Mouse (Mus musculus) stomach, postnatal 0 days (tissue): Measurements from ENCODE around the gene Frmd4b. TPM values are rescaled to one million over a fixed set of nuclear protein-coding genes. Genes with fewer than 3 reads are reported as not detected.

Experiments used
- ATAC-seq: fragments of 200-750 bp; cut with Nextera tagmentation; 2 replicates; pipeline ENCODE4 v1.8.0; 2017; ENCODE audit not compliant: low FRiP score, low TSS enrichment
- DNase-seq: peaks from one replicate; pipeline ENCODE4 v3.0.0-alpha.2; 2016; ENCODE audit warnings: low spot score
- H3K27ac ChIP-seq: fragments of 300-500 bp; sonication (generic); replicated peaks from 2 replicates; pipeline ENCODE4 v1.5.1; 2014; ENCODE audit warnings: mild to moderate bottlenecking, control low read depth
- H3K27me3 ChIP-seq: fragments of 300-500 bp; sonication (generic); 2 replicates; pipeline ENCODE4 v1.6.1; 2014; ENCODE audit warnings: low read length; ENCODE audit not compliant: control insufficient read depth, insufficient read depth
- H3K36me3 ChIP-seq: fragments of 300-500 bp; sonication (generic); 2 replicates; pipeline ENCODE4 v1.6.1; 2014; ENCODE audit warnings: low read length, mixed read lengths; ENCODE audit not compliant: control insufficient read depth, insufficient read depth
- H3K4me1 ChIP-seq: fragments of 300-500 bp; sonication (generic); replicated peaks from 2 replicates; pipeline ENCODE4 v1.6.1; 2014; ENCODE audit warnings: antibody characterized with exemption; ENCODE audit not compliant: control insufficient read depth, insufficient read depth
- H3K4me2 ChIP-seq: fragments of 300-500 bp; sonication (generic); replicated peaks from 2 replicates; pipeline ENCODE4 v1.6.1; 2014; ENCODE audit warnings: low read depth, mild to moderate bottlenecking, control low read depth, moderate library complexity
- H3K4me3 ChIP-seq: fragments of 300-500 bp; sonication (generic); 2 replicates; pipeline ENCODE4 v1.5.1; 2014; ENCODE audit warnings: low read depth, low read length, control low read depth
- H3K9ac ChIP-seq: fragments of 300-500 bp; sonication (generic); 2 replicates; pipeline ENCODE4 v1.6.1; 2014; ENCODE audit warnings: mild to moderate bottlenecking, low read length, control low read depth, mixed read lengths
- H3K9me3 ChIP-seq: fragments of 300-500 bp; sonication (generic); 2 replicates; pipeline ENCODE4 v1.6.1; 2016; ENCODE audit warnings: low read length; ENCODE audit not compliant: control insufficient read depth
- CTCF ChIP-seq: IDR thresholded peaks from 2 replicates; pipeline ENCODE4 v1.5.1; 2016; ENCODE audit warnings: antibody characterized with exemption, low read depth, mild to moderate bottlenecking, moderate library complexity
- EP300 ChIP-seq: optimal IDR thresholded peaks from 2 replicates; pipeline ENCODE3; 2016; ENCODE audit warnings: antibody characterized with exemption
- WGBS: fragments of 180-500 bp; shearing (Covaris S2); extraction: QIAGEN DNeasy Blood & Tissue Kit; methylation state at CpG from one replicate; pipeline ENCODE4 v1.1.7; 2014; 5-methylcytosine and 5-hydroxymethylcytosine counted together
- polyA plus RNA-seq: library from polyadenylated mRNA; unstranded; fragments of >200 nt; fragmentation: Nextera tagmentation; extraction: Ambion mirVana; gene quantifications from 2 replicates; pipeline ENCODE4 v1.2.1, GENCODE M21; 2015

Gene Frmd4b
- polyA plus RNA-seq: 11.2 TPM in 2 replicates

DNA sequence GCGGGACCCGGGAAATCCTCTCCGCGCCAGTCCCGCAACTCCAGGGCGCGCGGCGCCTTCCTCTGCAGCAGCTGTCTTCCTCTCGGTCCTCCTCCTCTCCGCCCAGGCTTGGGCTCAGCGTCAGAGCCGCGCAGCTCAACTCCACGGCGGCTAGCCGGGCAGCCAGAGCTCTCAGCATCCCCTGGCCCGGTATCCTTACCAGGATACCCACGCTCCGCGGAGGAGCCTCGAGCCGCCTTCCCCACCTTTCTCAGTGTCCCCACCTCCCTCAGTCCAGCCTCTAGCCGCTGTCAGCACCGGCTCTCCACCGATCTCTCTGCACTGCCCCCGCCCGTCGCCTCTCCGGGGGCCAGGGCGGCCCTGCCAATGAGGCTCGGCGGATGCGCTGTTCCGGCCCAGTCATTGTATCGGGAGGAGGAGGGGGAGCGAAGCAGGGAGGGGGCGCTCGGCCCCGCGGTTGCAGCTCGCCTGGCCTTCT lies at the start of gene Frmd4b:
Gene Frmd4b (minus strand): TSS at position 276 of the 478 bp plus-strand sequence.
- no peaks in the 10 kb centered on the region for H3K27me3 ChIP-seq
- peaks cover 2% of the 10 kb centered on the region; the same call in 1 of the 2 replicates for H3K4me1 ChIP-seq
- under 1% methylated on average over 36 of the region's 42 CpGs for WGBS
- H3K9ac ChIP-seq: peak within 1 kb of the TSS; percentile 63
- peak within 1 kb of the TSS; percentile 49 for H3K27ac ChIP-seq
- peak within 1 kb of the TSS; percentile 67 for H3K4me2 ChIP-seq
- peak; percentile 46 for DNase-seq
- H3K36me3 ChIP-seq: no peaks in the 10 kb centered on the region
- peak; percentile 74 for ATAC-seq
- H3K4me3 ChIP-seq: peak within 1 kb of the TSS; percentile 61
- no peaks in the 10 kb centered on the region for H3K9me3 ChIP-seq
- TF ChIP-seq EP300: no peak
- peak; percentile 13; the same call in 1 of the 2 replicates for TF ChIP-seq CTCF

DNA sequence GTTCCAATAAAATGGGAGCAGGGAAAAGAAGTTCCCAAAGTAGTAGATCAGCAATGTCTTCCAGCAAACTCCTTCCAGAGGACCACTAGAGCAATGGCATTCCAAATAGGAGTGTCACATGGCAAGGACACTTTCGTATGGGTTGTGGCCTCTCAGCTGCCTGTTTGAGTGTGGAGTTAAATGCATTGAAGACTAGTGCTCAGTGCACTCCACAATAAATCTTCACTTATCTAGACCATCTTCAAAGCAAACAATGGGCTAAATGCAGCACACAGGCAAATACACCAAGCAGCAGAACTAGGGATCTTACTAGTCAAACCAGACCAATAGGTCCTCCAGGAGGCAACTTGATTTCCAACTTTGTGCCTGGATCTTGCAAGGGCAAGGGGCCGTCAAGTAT lies 49.1 kb upstream of the Frmd4b start:
- no peak overlapping the region for H3K4me3 ChIP-seq
- no peaks in the 10 kb centered on the region for H3K27me3 ChIP-seq
- H3K36me3 ChIP-seq: no peaks in the 10 kb centered on the region
- H3K4me2 ChIP-seq: no peak overlapping the region
- TF ChIP-seq CTCF: no peak
- no peak for TF ChIP-seq EP300
- no peak overlapping the region for H3K27ac ChIP-seq
- ATAC-seq (no peak), DNase-seq (no peak)
- H3K4me1 ChIP-seq: no peaks in the 10 kb centered on the region
- H3K9me3 ChIP-seq: no peaks in the 10 kb centered on the region
- WGBS: 39% methylated on average over 2 of the region's 2 CpGs
- H3K9ac ChIP-seq: no peak overlapping the region

DNA sequence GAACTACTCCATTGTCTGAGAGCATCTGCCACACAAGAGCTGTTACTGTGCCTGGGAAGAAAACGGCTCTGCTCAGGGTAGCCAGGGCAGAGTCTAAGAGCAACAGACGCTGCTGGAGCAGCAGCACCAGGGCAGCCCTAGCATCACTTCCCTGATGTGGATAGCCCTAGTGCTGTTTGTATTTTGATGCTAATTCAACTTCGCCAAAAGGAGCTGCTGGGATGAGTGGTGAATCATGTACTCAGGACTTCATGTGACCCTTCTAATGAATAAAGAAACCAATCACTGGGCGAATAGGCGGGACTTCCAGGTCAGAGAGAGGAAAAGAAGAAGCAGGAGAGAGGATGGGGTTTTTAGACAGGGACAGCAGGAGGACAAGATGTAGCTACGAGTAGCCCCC lies 41.6 kb upstream of the Frmd4b start:
- H3K4me2 ChIP-seq: no peak overlapping the region
- no peak for TF ChIP-seq CTCF
- TF ChIP-seq EP300: no peak
- no peak overlapping the region for H3K9ac ChIP-seq
- WGBS: 85% methylated on average over 6 of the region's 6 CpGs
- H3K27ac ChIP-seq: no peak overlapping the region
- DNase-seq: no peak
- no peaks in the 10 kb centered on the region for H3K27me3 ChIP-seq
- no peak for ATAC-seq
- H3K4me3 ChIP-seq: no peak overlapping the region
- no peaks in the 10 kb centered on the region for H3K4me1 ChIP-seq
- H3K36me3 ChIP-seq: no peaks in the 10 kb centered on the region
- no peaks in the 10 kb centered on the region for H3K9me3 ChIP-seq

DNA sequence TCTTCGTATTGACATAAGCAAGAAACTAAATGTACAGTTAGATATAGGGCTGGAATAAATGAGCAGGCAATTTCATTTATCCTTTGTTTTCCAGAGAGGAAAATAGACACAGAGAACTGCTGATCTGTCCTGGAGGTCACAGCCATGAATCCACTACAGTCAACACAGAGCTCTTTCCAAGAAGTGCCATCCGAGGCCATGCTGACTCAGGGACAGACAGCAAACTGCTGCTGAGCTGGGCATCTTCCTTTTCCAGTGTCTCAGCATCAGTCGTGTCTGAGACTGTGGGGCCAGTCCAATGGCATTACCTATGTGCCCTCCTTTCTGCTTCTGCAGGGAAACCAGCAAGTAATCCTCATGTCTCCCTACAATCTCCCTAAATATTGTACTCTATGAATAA lies 38.6 kb upstream of the Frmd4b start:
- Histone ChIP-seq H3K4me3 (no peak overlapping the region), H3K27ac (no peak overlapping the region), H3K9ac (no peak overlapping the region), H3K36me3 (no peaks in the 10 kb centered on the region), H3K27me3 (no peaks in the 10 kb centered on the region), H3K4me1 (no peaks in the 10 kb centered on the region), H3K4me2 (no peak overlapping the region), H3K9me3 (no peaks in the 10 kb centered on the region)
- ATAC-seq (no peak), DNase-seq (no peak)
- WGBS: 72% methylated on average over 3 of the region's 3 CpGs
- TF ChIP-seq CTCF (no peak), EP300 (no peak)

DNA sequence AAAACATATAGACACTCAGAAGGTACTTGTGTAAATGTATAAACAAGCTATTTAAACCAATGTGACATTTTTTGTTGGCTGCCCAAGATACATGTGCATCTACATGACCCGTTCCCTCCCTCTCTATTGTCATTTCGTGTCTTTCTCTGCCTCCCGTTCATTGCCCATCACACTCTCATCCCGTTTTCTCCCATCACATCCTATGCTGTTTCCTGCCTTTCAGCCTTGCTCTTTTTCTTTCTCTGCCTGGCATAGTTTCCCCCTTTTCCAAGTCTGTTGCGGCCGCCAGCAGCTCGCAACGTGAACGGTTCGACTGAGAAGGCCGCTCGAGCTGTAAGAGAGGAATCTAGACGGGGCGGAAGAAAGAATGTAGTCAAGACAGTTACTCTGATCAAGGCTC lies 30.2 kb upstream of the Frmd4b start:
- 93% methylated on average over 14 of the region's 14 CpGs for WGBS
- no peak overlapping the region for H3K9ac ChIP-seq
- H3K4me2 ChIP-seq: no peak overlapping the region
- H3K27me3 ChIP-seq: no peaks in the 10 kb centered on the region
- no peaks in the 10 kb centered on the region for H3K4me1 ChIP-seq
- DNase-seq (no peak), ATAC-seq (no peak)
- H3K27ac ChIP-seq: no peak overlapping the region
- TF ChIP-seq CTCF: no peak
- no peak for TF ChIP-seq EP300
- H3K4me3 ChIP-seq: no peak overlapping the region
- no peaks in the 10 kb centered on the region for H3K36me3 ChIP-seq
- H3K9me3 ChIP-seq: no peaks in the 10 kb centered on the region

DNA sequence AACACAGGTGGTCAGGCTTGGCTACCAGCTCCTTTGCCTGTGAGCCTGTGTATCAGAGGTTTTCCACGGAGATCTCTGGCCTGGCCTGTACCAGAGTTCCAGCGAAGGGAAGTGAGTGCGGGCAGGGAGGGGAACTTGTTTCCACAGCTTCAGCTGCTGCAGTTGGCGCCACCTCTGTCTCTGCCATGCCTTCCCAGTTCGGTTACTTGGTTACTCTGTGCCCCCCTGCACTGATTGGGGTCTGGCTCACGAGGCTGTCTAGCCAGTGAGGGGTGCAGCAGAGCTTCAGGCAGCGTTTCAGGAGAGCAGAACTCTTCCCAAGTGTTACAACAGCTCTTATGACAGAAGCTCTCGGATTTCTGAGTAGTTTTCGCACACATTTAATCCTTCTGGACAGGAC lies 6.0 kb upstream of the Frmd4b start:
- WGBS: 64% methylated on average over 9 of the region's 9 CpGs
- ATAC-seq (no peak), DNase-seq (no peak)
- H3K36me3 ChIP-seq: no peaks in the 10 kb centered on the region
- H3K9me3 ChIP-seq: no peaks in the 10 kb centered on the region
- no peaks in the 10 kb centered on the region for H3K4me1 ChIP-seq
- no peak overlapping the region for H3K4me3 ChIP-seq
- no peak overlapping the region for H3K4me2 ChIP-seq
- H3K27me3 ChIP-seq: no peaks in the 10 kb centered on the region
- H3K9ac ChIP-seq: no peak overlapping the region
- TF ChIP-seq CTCF: no peak
- TF ChIP-seq EP300: no peak
- H3K27ac ChIP-seq: no peak overlapping the region
